7 mouse cellular contexts compared by ENCODE assay signal in the genomic region with DNA sequence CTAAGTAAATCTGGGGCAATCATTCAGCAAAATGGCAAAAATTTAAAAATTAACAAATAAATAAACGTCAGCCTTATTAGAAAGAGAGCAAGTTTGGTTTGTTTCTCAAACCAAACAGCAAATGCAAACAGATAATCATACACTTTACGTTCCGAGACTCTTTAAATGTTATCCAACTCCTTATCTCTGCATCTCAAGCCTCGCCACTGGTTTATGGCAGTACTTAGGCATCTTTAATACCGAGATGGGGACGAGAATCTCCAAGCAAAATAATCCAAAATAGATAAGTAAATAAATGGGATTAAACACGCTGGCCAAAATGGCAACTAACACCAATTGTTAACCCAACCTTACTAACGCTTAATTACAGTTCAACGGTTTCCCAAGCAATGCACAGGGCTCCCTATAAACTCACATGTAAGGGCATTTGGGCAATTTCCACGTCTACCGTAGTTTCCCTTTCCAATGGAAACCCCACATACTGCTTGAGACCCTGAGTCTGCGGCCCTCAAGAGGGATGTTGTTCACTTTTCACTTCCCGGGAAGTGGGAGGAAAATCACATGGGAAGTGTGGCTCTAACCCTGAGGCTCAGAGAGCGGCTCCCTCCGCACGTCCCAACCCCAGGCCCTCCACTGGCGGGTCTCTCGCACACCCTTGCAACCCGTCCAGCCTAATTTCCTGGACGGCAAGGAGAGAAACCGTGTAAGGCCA. TPM values are rescaled to one million over a fixed set of nuclear protein-coding genes. Genes with fewer than 3 reads are reported as not detected.
A peak's percentile ranks its signal among the peaks of the same experiment; 100 is the strongest.
DNase-seq lines count a peak whose midpoint lies in the region; ATAC-seq and TF ChIP-seq lines count a peak whose summit lies in the region.

No protein-coding gene starts in this region.

- no peak for TF ChIP-seq CTCF in brain, embryonic 14.5 days (IDR thresholded peaks at IDR 0.05; ENCODE audit: borderline replicate concordance, extremely low read depth, insufficient read depth, insufficient read length)

- ATAC-seq in granulocyte monocyte progenitor cell, adult 5-6 weeks (replicated peaks; ENCODE audit: poor library complexity, severe bottlenecking): peak; percentile 10
- 0 out of 2 replicates have a peak, but pooled peaks have one; percentile 5 for ATAC-seq in megakaryocyte progenitor cell, adult 5-6 weeks (replicated peaks; ENCODE audit: poor library complexity)

- TF ChIP-seq POLR2A in brain, embryonic 14.5 days (IDR thresholded peaks at IDR 0.05; ENCODE audit: borderline replicate concordance, extremely low read depth, insufficient read depth, insufficient read length, poor library complexity, severe bottlenecking): no peak

- peak; percentile 7 for DNase-seq in spleen, adult 12 weeks (ENCODE audit: low spot score)
- DNase-seq in spleen, adult 18-20 months: no peak
- peak; percentile 16 for DNase-seq in brain, embryonic 14.5 days (ENCODE audit: low read depth)
- no peak for DNase-seq in right cerebral cortex, postnatal 10 days (ENCODE audit: low spot score in 2 of 2)
- no peak for DNase-seq in yolk sac, embryonic 10.5 days (ENCODE audit: low spot score)

RNA-seq across cellular contexts. Expression of a gene that starts 0.9 kb away (rescaled TPM):
- 28.0 and 35.1 TPM in 2 replicates for polyA plus RNA-seq in brain, embryonic 14.5 days (2012; rRNA removed)
- total RNA-seq in granulocyte monocyte progenitor cell, adult 5-6 weeks (2014; fragmentation: Nextera tagmentation): 84.3 and 94.2 TPM in 2 replicates
- 186 and 187 TPM in 2 replicates for total RNA-seq in granulocyte monocyte progenitor cell, adult 5-6 weeks (2017)
- 111 and 114 TPM in 2 replicates for total RNA-seq in megakaryocyte progenitor cell, adult 5-6 weeks (2015)
- total RNA-seq in megakaryocyte progenitor cell, adult 5-6 weeks (2017): 169 and 201 TPM in 2 replicates

RNA-seq across cellular contexts. Expression of a gene that starts 48.6 kb away (rescaled TPM):
- 6.5 and 9.6 TPM in 2 replicates for polyA plus RNA-seq in brain, embryonic 14.5 days (2012; rRNA removed)
- total RNA-seq in granulocyte monocyte progenitor cell, adult 5-6 weeks (2014; fragmentation: Nextera tagmentation): 0.02 and 0.04 TPM in 2 replicates
- total RNA-seq in granulocyte monocyte progenitor cell, adult 5-6 weeks (2017): under 0.01 and 0.09 TPM in 2 replicates
- total RNA-seq in megakaryocyte progenitor cell, adult 5-6 weeks (2015): 2.4 and 4.4 TPM in 2 replicates
- 1.7 and 3.4 TPM in 2 replicates for total RNA-seq in megakaryocyte progenitor cell, adult 5-6 weeks (2017)

Comparison
In these comparisons a context has a peak if more than half of its experiments do, and no peak if none do; other contexts are left out.
1. DNase-seq: peak in spleen, adult 12 weeks (single experiment) and brain, embryonic 14.5 days (single experiment); none in spleen, adult 18-20 months (0 of 2), right cerebral cortex, postnatal 10 days (0 of 2) and yolk sac, embryonic 10.5 days (single experiment).